Comparison of ENCODE assay signal across 8 mouse cellular contexts in genomic region chr7:12965678-12966091, GRCm38 (mm10). TPM values are rescaled to one million over a fixed set of nuclear protein-coding genes. Genes with fewer than 3 reads are reported as not detected.
A peak's percentile ranks its signal among the peaks of the same experiment; 100 is the strongest.
DNase-seq lines count a peak whose midpoint lies in the region; ATAC-seq and TF ChIP-seq lines count a peak whose summit lies in the region.

Gene Zfp324, plus strand, starts transcription at chr7:12965838.

- H3K36me3 ChIP-seq in C2C12 (ENCODE audit: control insufficient read depth, insufficient read depth): peaks cover 4% of the 10 kb centered on the region
- peaks cover 22% of the 10 kb centered on the region for H3K36me3 ChIP-seq in limb, embryonic 14.5 days (ENCODE audit: control insufficient read depth, insufficient read depth, low read length)
- H3K36me3 ChIP-seq in midbrain, embryonic 16.5 days (ENCODE audit: control insufficient read depth, insufficient read depth, low read length): peaks cover 12% of the 10 kb centered on the region

- peaks cover 5% of the 10 kb centered on the region; the same call in 1 of the 2 replicates for H3K4me1 ChIP-seq in embryonic fibroblast, embryonic 13.5 days (ENCODE audit: control insufficient read depth, insufficient read depth, low read length)
- peaks cover 10% of the 10 kb centered on the region for H3K4me1 ChIP-seq in limb, embryonic 14.5 days (ENCODE audit: control insufficient read depth, insufficient read depth, low read length)
- H3K4me1 ChIP-seq in midbrain, embryonic 16.5 days (ENCODE audit: control insufficient read depth, insufficient read depth, low read length): peaks cover 21% of the 10 kb centered on the region

- H3K79me2 ChIP-seq in C2C12 (ENCODE audit: control insufficient read depth, insufficient read depth): peaks cover 24% of the 10 kb centered on the region

- H3K4me2 ChIP-seq in limb, embryonic 14.5 days (replicated peaks; ENCODE audit: low read depth, low read length, severe bottlenecking): peak within 1 kb of the TSS; percentile 82
- H3K4me2 ChIP-seq in midbrain, embryonic 16.5 days (ENCODE audit: low read length): peak within 1 kb of the TSS; percentile 67

- WGBS in limb, embryonic 14.5 days: under 1% methylated on average over 23 of the region's 23 CpGs
- 1% methylated on average over 23 of the region's 23 CpGs for WGBS in midbrain, embryonic 16.5 days

- TF ChIP-seq CTCF in C2C12 (IDR thresholded peaks at IDR 0.05; ENCODE audit: control insufficient read depth, insufficient read depth, insufficient read length): no peak
- no peak for TF ChIP-seq CTCF in embryonic fibroblast, embryonic 13.5 days (IDR thresholded peaks at IDR 0.05; ENCODE audit: borderline replicate concordance, insufficient read depth, low read length)

- TF ChIP-seq POLR2A in embryonic fibroblast, embryonic 13.5 days (IDR thresholded peaks at IDR 0.05; ENCODE audit: low read depth, low read length): peak; percentile 87
- TF ChIP-seq POLR2A in limb, embryonic 14.5 days (IDR thresholded peaks at IDR 0.05; ENCODE audit: borderline replicate concordance, extremely low read depth, insufficient read depth, insufficient read length): 0 out of 2 replicates have a peak, but pooled peaks have one; percentile 27

- peaks cover 9% of the 10 kb centered on the region for H3K79me3 ChIP-seq in C2C12 (ENCODE audit: low read depth)

- no peaks in the 10 kb centered on the region for H3K9me3 ChIP-seq in limb, embryonic 14.5 days (ENCODE audit: control insufficient read depth, low read length)
- H3K9me3 ChIP-seq in midbrain, embryonic 16.5 days (replicated peaks; ENCODE audit: control insufficient read depth, low read length, poor library complexity, severe bottlenecking): no peaks in the 10 kb centered on the region

- peak within 1 kb of the TSS; percentile 82 for H3K27ac ChIP-seq in embryonic fibroblast, embryonic 13.5 days (ENCODE audit: insufficient read depth, low read length)
- peak within 1 kb of the TSS; percentile 91 for H3K27ac ChIP-seq in limb, embryonic 14.5 days (replicated peaks; ENCODE audit: low read depth, low read length)
- peak within 1 kb of the TSS; percentile 91 for H3K27ac ChIP-seq in midbrain, embryonic 16.5 days (ENCODE audit: low read length)

- peak within 1 kb of the TSS; percentile 60 for H3K4me3 ChIP-seq in C2C12 (ENCODE audit: insufficient read depth, poor library complexity, severe bottlenecking)
- H3K4me3 ChIP-seq in embryonic fibroblast, embryonic 13.5 days (ENCODE audit: insufficient read depth, low read length): peak within 1 kb of the TSS; percentile 72
- peak within 1 kb of the TSS; percentile 87 for H3K4me3 ChIP-seq in limb, embryonic 14.5 days (replicated peaks; ENCODE audit: low read length)
- peak within 1 kb of the TSS; percentile 94 for H3K4me3 ChIP-seq in midbrain, embryonic 16.5 days (ENCODE audit: low read depth, low read length)

- peak within 1 kb of the TSS; percentile 83 for H3ac ChIP-seq in C2C12 (ENCODE audit: control insufficient read depth, insufficient read length, low read depth)

- H3K27me3 ChIP-seq in C2C12 (ENCODE audit: control insufficient read depth, insufficient read depth, insufficient read length): no peaks in the 10 kb centered on the region
- H3K27me3 ChIP-seq in limb, embryonic 14.5 days (ENCODE audit: control insufficient read depth, insufficient read depth, low read length): no peaks in the 10 kb centered on the region
- H3K27me3 ChIP-seq in midbrain, embryonic 16.5 days (ENCODE audit: control insufficient read depth, insufficient read depth, low read depth, low read length): no peaks in the 10 kb centered on the region

- DNase-seq in brain, adult 2 months (ENCODE audit: low read depth, low spot score): peak; percentile 98
- DNase-seq in heart, adult 8-10 months (ENCODE audit: low spot score): peak; percentile 94
- peak; percentile 94 for DNase-seq in kidney, adult 9 months
- peak; percentile 93 for DNase-seq in limb, embryonic 14.5 days (ENCODE audit: low spot score)
- DNase-seq in spleen, postnatal 10 days (ENCODE audit: low spot score in 2 of 2): peak; percentile 74 to 91

- peak; percentile 86 for ATAC-seq in limb, embryonic 14.5 days (ENCODE audit: low FRiP score, low read depth)
- ATAC-seq in midbrain, embryonic 16.5 days: peak; percentile 94

- H3K9ac ChIP-seq in limb, embryonic 14.5 days (ENCODE audit: low read depth, low read length, severe bottlenecking): peak within 1 kb of the TSS; percentile 88
- H3K9ac ChIP-seq in midbrain, embryonic 16.5 days (ENCODE audit: low read depth, low read length): peak within 1 kb of the TSS; percentile 98

TF ChIP-seq in C2C12, 6 proteins besides CTCF, POLR2A, EP300 and RAD21:
- TF ChIP-seq USF1 (IDR thresholded peaks at IDR 0.05; ENCODE audit: low read depth): no peak
- no peak for TF ChIP-seq CEBPB (IDR thresholded peaks at IDR 0.05; ENCODE audit: low read depth)
- TF ChIP-seq MYOD1 (IDR thresholded peaks at IDR 0.05; ENCODE audit: control insufficient read depth, insufficient read length, low read depth): no peak
- TF ChIP-seq FOSL1 (IDR thresholded peaks at IDR 0.05; ENCODE audit: insufficient read depth, low read length, poor library complexity, severe bottlenecking): no peak
- TF ChIP-seq MAX (IDR thresholded peaks at IDR 0.05): no peak
- no peak for TF ChIP-seq MYOG (IDR thresholded peaks at IDR 0.05; ENCODE audit: control insufficient read depth, extremely low read depth, insufficient read length)

RNA-seq across cellular contexts. Expression of gene Zfp324, which starts in this region (rescaled TPM):
- polyA plus RNA-seq in C2C12 (2012; fragmentation: generic; extraction: Trizol): 4.6 TPM
- 5.5 and 6.9 TPM in 2 replicates for polyA plus RNA-seq in embryonic fibroblast, embryonic 13.5 days (2011; ENCODE audit: insufficient read length, low read depth, missing spikeins)
- 1 to 10 TPM; 2.7 to 3.2 (median 2.8) TPM for total RNA-seq in heart, adult 8-10 months (2022)
- polyA plus RNA-seq in limb, embryonic 14.5 days (2012; rRNA removed): 9.8 and 12.0 TPM in 2 replicates
- polyA plus RNA-seq in limb, embryonic 14.5 days (2014; fragmentation: Nextera tagmentation; extraction: Ambion mirVana): 9.5 and 11.4 TPM in 2 replicates
- polyA plus RNA-seq in midbrain, embryonic 16.5 days (2015; fragmentation: Nextera tagmentation; extraction: Ambion mirVana): 14.5 and 14.9 TPM in 2 replicates

Comparison
In these comparisons a context has a peak if more than half of its experiments do, and no peak if none do; other contexts are left out.
1. Peak in every context shown above with its lines: DNase-seq, ATAC-seq, H3K4me3 ChIP-seq and H3K27ac ChIP-seq.